Mouse (Mus musculus) colon, adult 2 months (tissue): Measurements from ENCODE around the gene Vmn2r54. TPM values are rescaled to one million over a fixed set of nuclear protein-coding genes. Genes with fewer than 3 reads are reported as not detected.

ENCODE experiments used
- polyA plus RNA-seq: library from polyadenylated mRNA; depleted of rRNA; stranded (reverse); fragments of >200 nt; gene quantifications from 2 replicates; pipeline ENCODE4 v1.2.3, GENCODE M21; 2012; rRNA removed

The Vmn2r54 gene
- polyA plus RNA-seq, result not detected in 2 replicates

GRCm38 (mm10) chr7:12640219-12640618 lies at the start of gene Vmn2r54:
Gene Vmn2r54, minus strand, starts transcription at chr7:12640319.

GRCm38 (mm10) chr7:12684903-12685302 lies 44.8 kb upstream of the Vmn2r54 start, which contains the start of gene Vmn2r55:
Gene Vmn2r55, minus strand, starts transcription at chr7:12685003.

GRCm38 (mm10) chr7:12608688-12609087 lies 31.4 kb downstream of the Vmn2r54 start, which contains the start of gene Vmn2r53:
Gene Vmn2r53, minus strand, starts transcription at chr7:12608788.

Other genes with a start within 250 kb of the Vmn2r54 start
- 0.30 and 0.47 TPM in 2 replicates for gene Zfp551, start 217.6 kb downstream of the Vmn2r54 start, polyA plus RNA-seq
- 2.7 and 3.1 TPM in 2 replicates for gene Zfp606, start 162.0 kb downstream of the Vmn2r54 start, polyA plus RNA-seq
- not detected in 2 replicates for gene 2900092C05Rik, start 127.8 kb downstream of the Vmn2r54 start, polyA plus RNA-seq
- gene Vmn2r53, start 31.5 kb downstream of the Vmn2r54 start, polyA plus RNA-seq, result not detected in 2 replicates
- gene Vmn2r55, start 44.7 kb upstream of the Vmn2r54 start, polyA plus RNA-seq, result not detected in 2 replicates
- not detected in 2 replicates for gene Vmn2r56, start 94.7 kb upstream of the Vmn2r54 start, polyA plus RNA-seq
- 0.37 and 0.43 TPM in 2 replicates for gene Zscan18, start 163.3 kb upstream of the Vmn2r54 start, polyA plus RNA-seq
- gene Zfp329, start 178.5 kb upstream of the Vmn2r54 start, polyA plus RNA-seq, result 0.41 and 0.47 TPM in 2 replicates
- gene Zfp110, start 194.4 kb upstream of the Vmn2r54 start, polyA plus RNA-seq, result 7.0 and 8.6 TPM in 2 replicates
- gene Zfp128, start 240.9 kb upstream of the Vmn2r54 start, polyA plus RNA-seq, result 0.53 and 0.54 TPM in 2 replicates